Mouse (Mus musculus) midbrain, embryonic 10.5 days (tissue): ENCODE data around the gene Hand1. TPM values are rescaled to one million over a fixed set of nuclear protein-coding genes. Genes with fewer than 3 reads are reported as not detected.

ENCODE experiments used
- DNase-seq: peaks from one replicate; pipeline ENCODE4 v3.0.0-alpha.2; 2017; ENCODE audit warnings: low spot score
- H3K27ac ChIP-seq: fragments of 300-500 bp; sonication (generic); replicated peaks from 2 replicates; pipeline ENCODE4 v1.5.1; 2016; ENCODE audit warnings: mild to moderate bottlenecking
- H3K27me3 ChIP-seq: fragments of 300-500 bp; sonication (generic); 2 replicates; pipeline ENCODE4 v1.6.1; 2016; ENCODE audit warnings: low read depth, mild to moderate bottlenecking; ENCODE audit not compliant: poor library complexity, severe bottlenecking
- H3K36me3 ChIP-seq: fragments of 300-500 bp; sonication (generic); 2 replicates; pipeline ENCODE4 v1.6.1; 2016; ENCODE audit warnings: mild to moderate bottlenecking, moderate library complexity
- H3K4me1 ChIP-seq: fragments of 300-500 bp; sonication (generic); 2 replicates; pipeline ENCODE4 v1.6.1; 2016
- H3K4me3 ChIP-seq: fragments of 300-500 bp; sonication (generic); 2 replicates; pipeline ENCODE4 v1.5.1; 2016; ENCODE audit warnings: mild to moderate bottlenecking, moderate library complexity
- H3K9me3 ChIP-seq: fragments of 300-500 bp; sonication (generic); replicated peaks from 2 replicates; pipeline ENCODE4 v1.6.1; 2016; ENCODE audit warnings: mild to moderate bottlenecking
- WGBS: fragments of 180-500 bp; shearing (Covaris S2); methylation state at CpG from one replicate; pipeline ENCODE4 v1.1.7; 2016; 5-methylcytosine and 5-hydroxymethylcytosine counted together
- polyA plus RNA-seq: library from polyadenylated mRNA; unstranded; fragments of >200 nt; fragmentation: Nextera tagmentation; extraction: Ambion mirVana; gene quantifications from 2 replicates; pipeline ENCODE4 v1.2.1, GENCODE M21; 2016

Hand1 gene
- polyA plus RNA-seq, 1 experiment from 2014 or later = not detected

DNA sequence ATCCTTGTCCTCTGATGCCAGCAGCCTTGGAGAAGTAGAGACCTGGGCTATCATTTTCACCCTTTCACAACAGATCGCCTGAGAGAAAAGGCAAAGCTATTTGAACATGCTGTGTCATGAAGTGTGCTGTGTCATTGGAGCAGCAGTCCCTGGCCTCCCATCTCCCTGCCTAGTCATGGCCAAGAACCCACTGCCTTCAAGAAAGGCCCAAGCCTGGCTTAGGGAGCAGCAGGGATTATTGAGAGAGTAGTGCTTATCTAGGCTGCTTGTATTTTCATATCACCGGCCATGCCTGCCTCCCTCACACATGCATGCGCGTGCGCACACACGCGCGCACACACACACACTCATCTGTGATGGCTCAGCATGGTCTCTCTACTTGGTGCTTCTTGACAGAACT, 20.4 kb downstream of the Hand1 start:
- 97% methylated on average over 8 of the region's 8 CpGs for WGBS
- Histone ChIP-seq H3K9me3 (no peaks in the 10 kb centered on the region), H3K27ac (no peak overlapping the region), H3K4me1 (no peaks in the 10 kb centered on the region), H3K27me3 (no peaks in the 10 kb centered on the region), H3K4me3 (no peak overlapping the region), H3K36me3 (peaks cover 63% of the 10 kb centered on the region)
- no peak for DNase-seq

DNA sequence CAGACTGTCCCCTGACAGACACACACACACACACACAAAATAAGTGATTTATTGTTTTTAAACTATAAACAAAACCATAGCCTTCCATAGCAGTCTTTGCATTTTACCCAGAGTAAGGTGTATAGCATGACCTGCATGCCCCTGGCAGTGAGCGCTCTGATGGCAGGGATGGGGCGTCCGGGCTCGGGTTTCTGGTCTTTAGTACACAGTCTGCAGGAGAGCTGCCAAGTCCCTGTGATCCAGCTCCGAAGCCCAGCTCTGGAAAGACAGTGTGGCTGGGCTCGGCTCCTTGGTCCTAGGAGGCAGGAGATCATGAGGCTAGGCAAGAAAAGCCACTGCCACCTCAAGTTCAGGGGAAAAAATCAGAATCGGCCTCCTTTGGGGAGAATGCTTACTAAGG, 21.6 kb downstream of the Hand1 start:
- no peak overlapping the region for H3K27ac ChIP-seq
- peaks cover 2% of the 10 kb centered on the region; the same call in 1 of the 2 replicates for H3K4me1 ChIP-seq
- no peak for DNase-seq
- no peak overlapping the region for H3K4me3 ChIP-seq
- no peaks in the 10 kb centered on the region for H3K9me3 ChIP-seq
- WGBS = 88% methylated on average over 7 of the region's 7 CpGs
- peaks cover 73% of the 10 kb centered on the region for H3K36me3 ChIP-seq
- H3K27me3 ChIP-seq = no peaks in the 10 kb centered on the region

DNA sequence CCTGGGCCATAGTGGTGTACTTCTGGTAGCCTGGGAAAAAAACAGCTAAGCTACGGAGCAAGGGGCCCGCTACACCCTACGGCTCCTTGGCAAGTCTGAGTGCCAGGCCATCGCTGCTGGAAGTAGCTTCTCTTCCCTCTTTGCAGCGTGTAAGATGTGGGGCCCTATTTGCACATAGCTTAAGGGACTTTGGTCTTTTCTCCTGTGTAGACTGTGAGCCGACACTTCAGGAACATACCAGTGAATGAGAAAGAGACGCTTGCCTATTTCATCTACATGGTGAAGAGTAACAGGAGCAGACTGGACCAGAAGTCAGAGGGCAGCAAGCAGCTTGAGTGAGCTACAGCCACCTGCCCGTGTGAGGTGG, 22.9 kb downstream of the Hand1 start:
- WGBS = 93% methylated on average over 8 of the region's 8 CpGs
- no peak for DNase-seq
- Histone ChIP-seq H3K27ac (no peak overlapping the region), H3K4me1 (peaks cover 12% of the 10 kb centered on the region), H3K36me3 (peaks cover 76% of the 10 kb centered on the region), H3K27me3 (no peaks in the 10 kb centered on the region), H3K9me3 (no peaks in the 10 kb centered on the region), H3K4me3 (no peak overlapping the region)

DNA sequence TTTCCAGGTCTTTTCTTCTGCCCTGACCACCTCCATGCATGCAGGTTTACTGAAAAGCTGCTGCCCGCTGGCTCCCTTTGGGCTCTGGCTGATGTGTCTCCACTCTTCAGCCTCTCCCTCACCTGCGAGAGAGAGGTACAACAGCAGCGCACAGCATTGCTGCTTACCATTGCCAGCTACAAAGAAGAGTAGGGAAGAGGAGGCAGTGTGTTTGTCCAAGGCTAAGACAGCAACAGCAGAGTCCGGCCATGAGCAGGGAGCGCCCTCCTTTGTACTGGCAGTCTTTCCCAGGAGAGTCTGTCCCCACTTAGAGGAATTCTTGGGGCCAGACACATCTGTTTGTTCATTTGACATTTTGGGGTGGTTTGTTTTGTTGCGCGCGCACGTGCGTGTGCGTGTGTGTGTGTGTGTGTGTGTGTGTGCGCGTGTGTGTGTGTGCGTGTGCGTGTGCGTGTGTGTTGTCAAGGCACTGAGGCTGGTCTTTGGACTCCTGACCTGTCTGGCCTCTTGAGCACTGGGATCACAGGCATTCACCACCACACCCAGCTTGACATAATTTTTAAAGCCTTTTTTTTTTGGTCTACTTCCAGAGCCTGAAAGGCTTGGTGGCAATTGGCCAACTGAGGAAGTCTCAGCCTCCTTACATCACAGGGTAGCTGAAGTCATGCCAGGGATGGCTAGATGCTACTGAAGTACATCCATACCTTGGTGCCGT, 23.4 kb downstream of the Hand1 start:
- peaks cover 76% of the 10 kb centered on the region for H3K36me3 ChIP-seq
- H3K9me3 ChIP-seq = no peaks in the 10 kb centered on the region
- WGBS = 93% methylated on average over 17 of the region's 17 CpGs
- H3K27ac ChIP-seq = no peak overlapping the region
- H3K4me3 ChIP-seq = no peak overlapping the region
- H3K4me1 ChIP-seq = peaks cover 12% of the 10 kb centered on the region
- DNase-seq = no peak
- no peaks in the 10 kb centered on the region for H3K27me3 ChIP-seq

DNA sequence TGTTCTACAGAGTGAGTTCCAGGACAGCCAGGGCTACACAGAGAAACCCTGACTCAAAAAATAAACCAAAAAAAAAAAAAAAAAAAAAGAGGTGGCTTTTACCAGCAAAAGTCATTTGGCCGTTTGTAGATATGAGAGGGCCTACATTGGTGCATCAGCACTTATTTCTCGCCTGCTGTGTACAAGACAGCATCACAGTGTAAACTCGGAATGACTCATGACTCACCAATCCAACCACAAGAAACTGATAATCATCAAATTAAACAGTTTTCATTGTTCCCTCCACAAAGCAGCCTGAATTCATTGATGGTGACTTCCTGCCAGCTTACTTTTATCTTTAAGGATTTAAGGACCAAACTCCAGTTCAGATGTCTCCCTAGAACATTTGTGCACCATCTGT, 27.6 kb downstream of the Hand1 start:
- Histone ChIP-seq H3K27ac (no peak overlapping the region), H3K9me3 (no peaks in the 10 kb centered on the region), H3K27me3 (no peaks in the 10 kb centered on the region), H3K36me3 (peaks cover 42% of the 10 kb centered on the region), H3K4me1 (peaks cover 43% of the 10 kb centered on the region), H3K4me3 (no peak overlapping the region)
- no peak for DNase-seq
- 93% methylated on average over 3 of the region's 3 CpGs for WGBS

DNA sequence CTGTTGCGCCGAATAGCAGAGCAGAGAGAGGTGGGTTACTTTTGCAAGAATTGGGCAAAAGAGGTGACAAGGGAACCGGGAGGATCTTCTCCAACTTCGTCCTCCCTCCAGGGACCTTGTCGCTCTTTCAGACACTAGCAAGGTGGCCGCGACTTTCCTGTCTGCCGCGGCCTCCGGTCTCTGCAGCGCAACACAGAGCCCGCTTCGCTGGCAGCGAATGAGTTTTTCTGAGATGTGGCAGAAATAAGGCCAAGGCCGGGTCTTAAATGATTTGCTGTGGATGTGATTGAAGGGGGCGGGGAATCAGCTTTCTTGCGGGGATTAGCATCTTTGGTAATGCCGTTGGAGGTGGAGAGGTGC, 30.1 kb downstream of the Hand1 start:
- Histone ChIP-seq H3K4me1 (peaks cover 51% of the 10 kb centered on the region), H3K9me3 (no peaks in the 10 kb centered on the region), H3K4me3 (peak overlapping the region; percentile 98), H3K27me3 (no peaks in the 10 kb centered on the region), H3K36me3 (peaks cover 16% of the 10 kb centered on the region), H3K27ac (peak overlapping the region; percentile 87)
- WGBS = under 1% methylated on average over 18 of the region's 18 CpGs
- peak; percentile 28 for DNase-seq

DNA sequence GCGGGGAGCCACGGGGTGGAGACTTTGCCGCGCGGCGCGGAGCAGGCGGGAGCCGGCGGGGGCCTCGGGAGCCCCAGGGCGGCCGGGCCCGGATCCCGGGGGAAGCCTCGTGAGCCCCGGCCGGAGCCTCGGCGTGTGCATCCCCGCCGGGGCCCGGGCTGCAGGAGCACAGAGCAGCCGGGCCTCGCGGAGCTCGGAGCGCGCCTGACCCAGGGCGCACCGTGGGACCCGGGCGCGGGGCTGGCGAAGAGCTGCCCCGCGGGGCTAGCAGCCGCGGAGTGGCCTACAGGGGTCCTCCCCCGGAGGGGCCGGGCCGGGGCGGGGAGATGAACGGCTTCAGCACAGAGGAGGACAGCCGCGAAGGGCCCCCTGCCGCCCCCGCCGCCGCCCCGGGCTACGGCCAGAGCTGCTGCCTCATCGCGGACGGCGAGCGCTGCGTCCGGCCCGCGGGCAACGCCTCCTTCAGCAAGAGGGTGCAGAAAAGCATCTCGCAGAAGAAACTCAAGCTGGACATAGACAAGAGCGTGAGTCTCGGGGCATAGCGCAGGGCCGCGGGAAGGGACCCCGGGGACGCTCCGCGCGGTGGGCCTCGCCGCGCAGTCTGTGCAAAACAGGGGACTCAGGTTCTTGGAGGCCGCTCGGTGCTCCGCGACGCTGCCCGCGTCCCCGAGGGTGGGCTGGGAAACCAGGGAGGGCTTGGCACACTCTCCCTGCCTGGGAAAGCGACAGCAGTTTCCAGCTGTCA, 30.7 kb downstream of the Hand1 start:
- peak; percentile 63 for DNase-seq
- peak overlapping the region; percentile 87 for H3K27ac ChIP-seq
- H3K27me3 ChIP-seq = no peaks in the 10 kb centered on the region
- H3K9me3 ChIP-seq = no peaks in the 10 kb centered on the region
- WGBS = under 1% methylated on average over 84 of the region's 85 CpGs
- peak overlapping the region; percentile 98 for H3K4me3 ChIP-seq
- H3K4me1 ChIP-seq = peaks cover 51% of the 10 kb centered on the region
- peaks cover 12% of the 10 kb centered on the region for H3K36me3 ChIP-seq

DNA sequence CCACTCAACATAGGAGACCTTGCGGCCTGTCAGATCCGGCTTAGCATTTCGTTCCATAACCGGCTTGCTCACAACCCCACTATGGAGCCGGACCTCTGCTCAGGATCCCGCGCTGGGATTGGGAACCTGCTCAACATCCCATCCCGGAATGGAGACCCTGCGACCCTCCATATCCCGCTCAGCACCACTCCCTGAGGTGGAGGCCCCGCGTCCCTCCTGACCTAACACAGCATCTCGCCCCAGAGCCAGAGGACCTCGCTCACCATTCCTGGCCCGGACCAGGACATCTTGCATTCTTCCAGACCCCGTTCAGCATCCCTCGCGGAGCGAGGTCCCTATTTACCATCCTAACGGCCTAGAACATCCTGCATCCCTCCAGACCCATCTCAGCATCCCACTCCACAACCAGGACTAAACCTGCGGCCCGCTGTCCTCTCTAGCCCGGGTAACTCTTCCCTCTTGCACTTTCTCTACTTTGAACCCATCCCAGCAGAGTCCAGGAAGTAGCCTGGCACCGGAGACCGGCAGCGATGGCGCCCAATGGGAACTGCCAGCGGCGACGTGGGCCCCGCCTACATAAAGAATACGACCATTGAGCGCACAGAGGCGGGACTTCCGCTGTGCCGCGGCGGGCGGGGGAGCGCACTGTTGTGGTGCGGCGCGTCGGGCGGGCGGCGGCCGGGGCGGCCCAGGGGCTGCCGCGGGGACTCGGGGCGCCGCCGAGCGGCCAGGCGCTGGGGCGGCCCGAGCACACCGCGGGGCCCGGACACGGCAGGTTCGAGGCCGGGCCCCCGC, 31.4 kb downstream of the Hand1 start, which contains the start of gene Sap30l:
TSS of gene Sap30l (plus strand) at position 667 of the 795 bp plus-strand sequence.
- Histone ChIP-seq H3K27me3 (no peaks in the 10 kb centered on the region), H3K27ac (peak within 1 kb of the TSS; percentile 87), H3K4me1 (peaks cover 50% of the 10 kb centered on the region), H3K9me3 (no peaks in the 10 kb centered on the region), H3K36me3 (peaks cover 5% of the 10 kb centered on the region), H3K4me3 (peak within 1 kb of the TSS; percentile 98)
- peak; percentile 96 for DNase-seq
- under 1% methylated on average over 66 of the region's 66 CpGs for WGBS

DNA sequence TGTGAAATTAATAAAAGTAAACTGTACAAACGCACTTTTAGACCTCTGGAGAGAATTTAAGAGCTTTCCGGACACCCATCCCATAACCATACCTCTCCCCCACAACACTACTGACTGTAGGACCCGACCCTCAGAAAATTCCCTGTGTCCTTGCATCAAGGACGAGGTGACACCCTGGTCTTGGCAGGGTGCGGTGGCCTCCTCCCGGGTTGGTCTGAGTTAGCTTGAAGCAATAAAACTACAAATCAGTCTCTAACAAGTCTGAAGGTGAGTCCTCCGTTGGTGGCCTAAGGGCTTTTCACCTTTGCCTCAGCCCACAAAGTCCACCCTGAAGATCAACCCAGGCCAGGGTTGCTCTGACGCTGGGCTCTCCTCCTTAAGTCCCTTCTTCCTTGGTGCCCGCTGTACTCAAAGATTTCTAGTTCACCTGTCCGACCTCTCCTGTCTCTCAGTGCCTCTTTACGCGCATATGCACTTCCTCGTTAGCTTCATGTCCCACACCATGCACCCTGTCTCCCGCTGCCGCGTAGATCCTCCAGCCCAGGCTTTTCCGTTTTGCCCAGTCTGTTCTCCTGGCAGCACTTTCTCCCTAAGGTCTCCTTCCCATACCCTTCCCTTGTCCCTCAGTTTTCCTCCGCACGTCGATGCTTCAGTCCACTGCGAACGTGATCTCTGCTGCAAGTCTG, 32.2 kb downstream of the Hand1 start:
- Histone ChIP-seq H3K27me3 (no peaks in the 10 kb centered on the region), H3K4me3 (peak overlapping the region; percentile 98), H3K4me1 (peaks cover 43% of the 10 kb centered on the region), H3K27ac (peak overlapping the region; percentile 87), H3K9me3 (no peaks in the 10 kb centered on the region), H3K36me3 (no peaks in the 10 kb centered on the region)
- no peak for DNase-seq
- 15% methylated on average over 22 of the region's 22 CpGs for WGBS

DNA sequence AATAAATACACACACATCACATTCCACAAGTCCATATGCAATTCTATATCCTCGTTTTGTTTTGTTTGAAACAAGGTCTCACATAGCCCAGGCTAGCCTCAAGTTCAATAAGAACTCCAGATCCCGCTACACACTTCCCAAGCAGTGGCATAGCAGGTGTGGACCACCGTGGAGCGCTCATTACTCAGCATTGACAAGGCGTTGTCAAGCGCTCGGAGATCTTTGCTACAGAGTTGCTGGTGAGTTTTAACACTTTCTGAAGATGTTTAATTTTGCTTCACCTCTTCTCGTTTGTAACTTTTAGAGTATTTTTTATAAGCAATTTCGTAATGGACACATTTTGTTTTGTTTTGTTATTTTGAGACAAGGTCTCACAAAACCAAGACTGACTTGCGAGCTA, 33.2 kb downstream of the Hand1 start:
- Histone ChIP-seq H3K27ac (no peak overlapping the region), H3K36me3 (no peaks in the 10 kb centered on the region), H3K4me1 (peaks cover 42% of the 10 kb centered on the region), H3K9me3 (no peaks in the 10 kb centered on the region), H3K27me3 (no peaks in the 10 kb centered on the region), H3K4me3 (no peak overlapping the region)
- no peak for DNase-seq
- WGBS = 86% methylated on average over 10 of the region's 10 CpGs

DNA sequence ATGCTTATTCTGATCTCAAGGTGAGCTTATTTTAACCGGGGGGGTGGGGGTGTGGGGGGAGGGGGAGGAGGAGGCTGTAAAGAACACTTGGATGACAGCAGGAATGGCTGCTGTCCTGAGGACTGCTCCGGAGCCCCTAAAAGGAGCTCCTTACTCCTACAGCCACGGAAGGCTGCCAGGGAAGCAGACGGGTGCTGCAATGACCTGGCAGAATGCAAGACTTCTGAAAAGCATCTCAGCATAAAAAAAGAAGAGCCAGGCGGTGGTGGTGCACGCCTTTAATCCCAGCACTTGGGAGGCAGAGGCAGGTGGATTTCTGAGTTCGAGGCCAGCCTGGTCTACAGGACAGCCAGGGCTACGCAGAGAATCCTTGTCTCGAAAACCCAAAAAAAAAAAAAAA, 34.8 kb downstream of the Hand1 start:
- 86% methylated on average over 8 of the region's 9 CpGs for whole genome bisulfite sequencing
- Histone ChIP-seq H3K27me3 (no peaks in the 10 kb centered on the region), H3K27ac (no peak overlapping the region), H3K4me1 (peaks cover 30% of the 10 kb centered on the region), H3K9me3 (no peaks in the 10 kb centered on the region), H3K4me3 (no peak overlapping the region), H3K36me3 (no peaks in the 10 kb centered on the region)
- DNase-seq = no peak

DNA sequence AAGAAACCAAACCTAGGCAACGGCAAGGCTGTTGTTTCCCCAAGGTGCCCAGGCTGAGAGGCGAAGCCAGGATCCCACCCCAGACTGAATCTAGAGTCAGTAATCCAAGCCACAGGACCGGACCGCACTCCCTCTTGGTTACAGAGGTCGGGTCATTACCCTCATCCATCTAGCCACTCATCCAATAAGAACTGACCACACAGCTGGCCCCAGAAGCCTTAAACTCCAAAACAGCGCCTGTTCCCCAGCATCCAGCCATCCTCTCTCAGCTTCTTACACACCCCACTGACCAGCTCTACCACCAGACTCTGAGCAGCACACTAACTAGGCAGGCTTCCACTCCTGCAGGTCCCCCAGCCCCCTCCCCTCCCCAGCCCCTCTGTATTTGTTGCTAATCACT, 37.5 kb downstream of the Hand1 start:
- no peak for DNase-seq
- WGBS = 65% methylated on average over 6 of the region's 6 CpGs
- Histone ChIP-seq H3K9me3 (no peaks in the 10 kb centered on the region), H3K36me3 (no peaks in the 10 kb centered on the region), H3K4me1 (peaks cover 19% of the 10 kb centered on the region), H3K27ac (0 out of 2 replicates have a peak overlapping the region, but pooled peaks have one; percentile 9), H3K4me3 (no peak overlapping the region), H3K27me3 (no peaks in the 10 kb centered on the region)
